Mouse (Mus musculus): ENCODE data around the gene Nsmce1.
"Not testable (repeated sequence)": the region's sequence is repeated elsewhere in the genome, so short reads cannot be mapped to it uniquely, and the experiment has no call there.

Nsmce1 gene

DNA sequence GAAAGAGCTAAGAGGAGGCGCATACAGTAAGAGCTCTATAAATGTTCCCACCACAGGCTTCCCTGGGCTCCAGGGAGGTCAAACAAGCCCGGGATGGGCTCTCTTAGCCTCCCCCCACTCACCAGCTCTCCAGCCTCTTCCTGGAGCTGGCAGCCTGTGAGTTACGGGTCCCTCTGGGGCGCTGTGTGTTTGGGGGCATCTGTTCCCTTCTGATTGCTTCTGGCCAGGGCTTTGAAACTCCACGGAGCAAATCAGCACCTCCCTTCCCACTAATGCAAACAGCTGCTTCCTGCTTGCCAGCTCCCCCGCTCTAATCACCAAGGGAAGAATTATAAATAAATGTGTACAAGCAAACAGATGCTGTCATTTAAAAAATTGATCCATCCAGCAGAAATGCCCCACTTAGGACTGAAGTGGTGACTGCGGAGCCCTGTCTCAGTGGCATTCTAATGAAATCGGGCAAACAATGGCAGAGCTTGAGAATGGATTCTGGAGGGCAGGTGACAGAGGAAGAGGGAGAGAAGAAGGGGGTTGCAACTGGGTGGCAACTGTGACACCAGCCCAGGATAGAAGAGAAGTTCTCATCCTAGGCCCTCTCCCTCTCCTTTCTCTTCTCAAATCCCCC lies 56.6 kb downstream of the Nsmce1 start:
- no peak for DNase-seq (ENCODE audit: low spot score in 2 of 2)

DNA sequence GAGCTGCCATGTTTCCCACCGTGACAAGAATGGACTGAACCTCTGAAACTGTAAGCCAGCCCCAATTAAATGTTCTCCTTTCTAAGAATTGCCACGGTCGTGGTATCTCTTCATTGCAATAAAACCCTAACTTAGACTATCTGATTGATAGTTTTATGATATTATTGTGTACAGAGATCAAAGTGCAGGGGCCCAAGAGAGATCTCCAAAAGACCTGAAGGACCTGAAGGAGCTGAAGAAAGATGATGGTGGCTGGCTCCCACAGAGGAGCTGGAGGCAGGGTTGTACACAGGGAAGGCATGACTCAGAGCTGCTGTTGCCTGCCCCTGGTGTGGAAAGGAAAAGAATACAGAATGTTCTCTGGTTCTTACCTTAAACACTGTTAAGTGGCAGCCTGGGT lies 57.5 kb downstream of the Nsmce1 start:
- DNase-seq (ENCODE audit: low spot score in 2 of 2) = no peak

DNA sequence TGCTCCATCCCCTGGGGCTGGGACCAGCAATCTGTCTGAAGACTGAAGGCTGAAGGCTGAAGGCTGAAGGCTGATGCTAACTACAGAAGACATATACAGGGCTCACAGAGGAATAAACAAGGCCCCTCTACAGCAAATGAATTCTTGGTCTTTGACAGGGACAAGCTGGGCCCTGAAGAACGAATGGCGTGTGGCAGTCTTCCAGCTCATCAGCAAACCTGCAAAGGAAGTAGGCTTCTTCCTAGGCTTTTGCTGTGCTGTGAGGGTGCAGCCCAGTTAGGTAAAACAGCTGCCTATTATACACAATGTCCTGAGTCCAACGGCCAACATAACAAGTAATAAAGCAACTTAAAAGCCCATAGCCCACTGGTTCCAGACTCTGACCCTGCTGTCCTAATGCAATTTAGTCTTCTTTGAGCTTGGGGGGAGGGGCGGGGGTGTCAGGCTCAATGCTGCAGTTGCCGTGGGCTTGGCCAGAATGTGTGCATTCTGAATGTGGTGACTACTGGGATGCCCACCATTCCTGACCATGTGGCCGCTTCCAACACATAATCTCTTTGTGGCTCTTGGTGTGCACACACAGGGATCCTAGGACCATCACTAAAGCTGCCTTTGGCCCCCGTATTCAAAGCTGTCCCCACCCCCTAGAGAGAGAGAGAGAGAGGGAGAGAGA lies 61.1 kb downstream of the Nsmce1 start:
- DNase-seq (ENCODE audit: low spot score in 2 of 2) = no peak

DNA sequence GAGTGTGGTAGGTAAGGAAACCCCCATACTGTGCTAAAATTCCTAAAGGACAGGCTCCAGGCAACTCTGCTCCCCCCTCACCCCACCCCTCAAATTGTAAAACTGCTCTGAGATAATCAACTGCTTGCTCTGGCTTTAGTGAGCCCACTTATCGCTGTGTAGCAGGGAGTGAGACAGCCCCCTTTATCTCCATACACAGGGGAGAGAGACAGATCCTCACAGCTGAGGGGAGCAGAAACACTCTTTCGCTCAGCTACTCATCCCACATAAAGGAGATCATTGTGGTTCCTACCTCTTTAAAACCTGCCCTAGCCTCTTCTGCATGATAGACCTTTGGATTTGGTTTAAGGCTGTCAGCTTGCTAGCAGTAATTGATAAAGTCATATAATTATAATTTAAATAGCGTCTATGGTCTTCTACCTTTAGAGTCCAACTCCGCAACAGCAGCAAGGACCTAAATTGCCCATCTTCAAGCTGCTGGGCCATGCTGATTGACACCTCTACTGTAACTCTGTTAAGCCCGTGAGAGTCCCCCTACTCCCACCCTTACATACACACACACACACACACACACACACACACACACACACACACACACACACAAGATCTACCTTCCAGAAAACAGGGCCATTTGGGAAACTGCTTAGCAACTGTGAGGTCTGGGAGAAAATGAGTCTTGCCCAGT lies 62.4 kb downstream of the Nsmce1 start:
- DNase-seq (ENCODE audit: low spot score in 2 of 2) = not testable (repeated sequence)

DNA sequence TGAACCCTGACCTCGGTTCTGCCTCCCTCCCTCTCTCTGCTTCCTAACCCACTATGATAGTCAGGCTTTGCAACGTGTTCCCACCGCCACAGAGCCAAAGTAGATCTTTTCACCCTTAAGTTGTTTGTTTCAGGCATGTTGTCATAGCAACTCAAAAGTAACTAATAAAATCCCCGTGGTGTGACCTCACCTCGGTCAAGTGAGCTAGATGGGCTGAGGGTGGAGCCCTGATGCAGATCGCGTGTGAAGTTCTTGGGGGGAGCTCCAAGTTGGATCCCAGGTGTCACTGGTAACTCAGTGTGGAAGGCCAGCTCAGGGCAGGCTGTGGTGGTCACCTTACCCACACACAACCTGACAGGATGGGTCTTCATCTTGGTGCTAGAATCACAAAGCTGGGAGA lies 63.0 kb downstream of the Nsmce1 start:
- DNase-seq (ENCODE audit: low spot score in 2 of 2) = peak in 1 of 2 experiments; percentile 21

DNA sequence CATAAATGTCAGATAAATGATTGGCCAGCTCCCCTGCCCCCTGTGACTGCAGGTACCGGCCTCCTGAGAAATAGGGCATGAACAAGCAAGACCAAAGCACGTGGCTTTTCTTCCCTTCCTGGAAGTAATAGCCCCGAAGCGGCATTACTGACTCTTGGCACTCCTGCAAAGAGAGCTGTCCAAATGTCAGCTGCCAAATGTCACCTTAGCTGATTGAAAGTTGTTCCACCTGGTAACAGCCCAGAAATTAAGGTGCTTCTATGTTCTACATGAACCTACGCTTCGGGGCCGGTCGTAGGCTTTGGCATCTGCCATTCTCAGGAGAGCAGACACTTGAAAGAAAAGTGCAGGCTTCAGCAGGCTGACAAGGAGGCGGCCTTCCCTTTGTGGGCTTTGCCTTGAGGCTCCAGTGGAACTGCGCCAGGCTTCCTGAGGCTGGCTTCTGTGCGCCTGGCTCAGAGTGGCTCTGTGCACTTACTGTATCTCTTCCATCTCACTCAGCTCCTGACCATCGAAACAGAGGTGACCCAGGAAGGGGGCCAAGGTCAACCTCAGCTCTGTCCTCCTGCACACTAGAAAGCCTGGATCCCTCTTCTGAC lies 63.8 kb downstream of the Nsmce1 start:
- no peak for DNase-seq (ENCODE audit: low spot score in 2 of 2)

DNA sequence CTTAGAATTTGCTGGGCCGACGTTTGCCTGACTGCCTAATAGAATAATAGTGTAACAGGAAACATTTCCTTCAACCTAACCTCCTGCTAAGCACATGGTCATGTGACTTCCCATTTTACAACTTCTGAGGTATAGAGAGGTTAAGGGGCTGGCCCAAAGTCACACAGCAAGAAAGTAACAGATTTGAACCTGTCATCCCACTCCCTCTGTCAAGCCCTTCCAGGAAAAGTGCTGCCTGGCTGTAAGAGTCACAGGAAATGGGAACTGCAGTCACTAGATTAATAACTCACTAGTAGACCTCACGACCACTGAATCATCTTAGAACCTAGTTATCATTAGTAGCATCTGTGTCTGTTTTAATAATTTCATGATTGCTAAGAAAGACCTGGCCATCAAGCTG lies 68.3 kb downstream of the Nsmce1 start:
- no peak for DNase-seq (ENCODE audit: low spot score in 2 of 2)

DNA sequence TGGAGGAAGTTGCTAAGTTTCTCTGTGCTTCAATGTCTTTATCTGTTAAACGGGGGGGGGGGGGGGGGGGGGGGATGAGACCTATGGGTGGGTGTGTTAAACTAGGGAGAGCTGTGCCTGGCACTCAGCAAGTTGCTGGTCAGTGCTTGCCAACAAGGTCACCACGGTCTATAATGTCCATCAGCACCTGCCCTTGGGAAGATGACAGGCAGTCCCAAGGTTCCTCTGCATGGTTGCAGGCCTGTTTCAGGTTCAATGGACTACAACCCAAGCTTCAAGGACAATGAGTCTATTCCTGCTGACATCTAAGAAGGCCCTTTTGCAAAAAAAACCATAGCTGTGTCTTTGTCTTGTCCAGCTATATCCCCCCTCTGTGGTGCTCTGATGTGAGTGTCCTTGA lies 69.5 kb downstream of the Nsmce1 start:
- no peak for DNase-seq (ENCODE audit: low spot score in 2 of 2)

DNA sequence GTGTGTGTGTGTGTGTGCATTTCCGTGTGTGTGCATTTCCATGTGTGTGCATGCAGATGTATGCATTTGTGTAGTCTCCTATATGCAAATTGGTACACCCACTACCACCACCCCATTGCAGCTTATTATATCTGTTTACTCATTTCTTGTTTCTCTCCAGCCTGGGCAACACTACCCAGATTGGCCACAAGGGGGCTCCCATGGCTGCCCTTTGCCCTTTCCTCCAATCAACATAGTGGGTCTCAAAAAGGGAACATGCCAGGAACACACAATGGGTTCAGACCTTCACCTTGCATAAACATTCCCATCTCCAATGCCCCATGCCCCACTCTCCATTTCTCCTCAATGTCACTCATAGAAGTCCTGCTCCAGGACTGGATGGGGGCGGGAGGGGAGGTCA lies 71.2 kb downstream of the Nsmce1 start:
- DNase-seq (ENCODE audit: low spot score in 2 of 2) = peak; percentile 53 to 76

DNA sequence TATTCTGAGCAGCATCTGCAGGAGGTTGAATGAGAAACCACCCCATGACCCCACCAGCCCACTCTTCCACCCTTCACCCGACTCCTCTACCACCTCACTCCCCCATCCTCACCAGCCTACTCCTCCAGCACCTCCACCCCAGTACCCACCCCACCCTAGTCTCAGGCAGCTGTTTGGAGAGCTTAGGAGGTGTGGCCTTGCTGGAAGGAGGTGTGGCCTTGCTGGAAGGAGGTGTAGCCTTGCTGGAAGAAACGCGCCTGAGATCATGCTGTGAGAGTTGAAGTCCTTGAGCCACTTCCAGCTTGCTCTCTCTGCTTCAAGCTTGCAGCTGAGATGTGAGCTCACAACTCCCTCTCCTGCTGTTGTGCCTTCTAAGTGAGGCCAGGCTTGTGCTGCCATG lies 73.0 kb downstream of the Nsmce1 start:
- DNase-seq (ENCODE audit: low spot score in 2 of 2) = no peak

Measured in natural killer cell, adult 2 months (primary cell).